Mouse (Mus musculus) embryonic facial prominence, embryonic 15.5 days (tissue): Measurements from ENCODE around the gene Smpdl3b. TPM values are rescaled to one million over a fixed set of nuclear protein-coding genes. Genes with fewer than 3 reads are reported as not detected.
"Not testable (repeated sequence)": the region's sequence is repeated elsewhere in the genome, so short reads cannot be mapped to it uniquely, and the experiment has no call there.

ENCODE experiments used
- ATAC-seq: fragments of 200-750 bp; cut with Nextera tagmentation; 2 replicates; pipeline ENCODE4 v1.8.0; 2017; ENCODE audit warnings: low read depth, moderate TSS enrichment; ENCODE audit not compliant: insufficient number of reproducible peaks, low FRiP score, low TSS enrichment
- H3K27ac ChIP-seq: fragments of 300-500 bp; sonication (generic); replicated peaks from 2 replicates; pipeline ENCODE4 v1.5.1; 2015; ENCODE audit warnings: mild to moderate bottlenecking, inconsistent platforms
- H3K27me3 ChIP-seq: fragments of 300-500 bp; sonication (generic); 2 replicates; pipeline ENCODE4 v1.6.1; 2015; ENCODE audit warnings: inconsistent platforms
- H3K36me3 ChIP-seq: fragments of 300-500 bp; sonication (generic); 2 replicates; pipeline ENCODE4 v1.6.1; 2015; ENCODE audit warnings: mild to moderate bottlenecking, inconsistent platforms
- H3K4me1 ChIP-seq: fragments of 300-500 bp; sonication (generic); 2 replicates; pipeline ENCODE4 v1.6.1; 2015; ENCODE audit warnings: inconsistent platforms
- H3K4me2 ChIP-seq: fragments of 300-500 bp; sonication (generic); replicated peaks from 2 replicates; pipeline ENCODE4 v1.6.1; 2015; ENCODE audit warnings: mild to moderate bottlenecking, inconsistent platforms
- H3K4me3 ChIP-seq: fragments of 300-500 bp; sonication (generic); replicated peaks from 2 replicates; pipeline ENCODE4 v1.5.1; 2015; ENCODE audit warnings: mild to moderate bottlenecking, inconsistent platforms
- H3K9ac ChIP-seq: fragments of 300-500 bp; sonication (generic); 2 replicates; pipeline ENCODE4 v1.6.1; 2015; ENCODE audit warnings: inconsistent platforms
- H3K9me3 ChIP-seq: fragments of 300-500 bp; sonication (generic); replicated peaks from 2 replicates; pipeline ENCODE4 v1.6.1; 2016; ENCODE audit warnings: inconsistent platforms
- WGBS: fragments of 180-500 bp; shearing (Covaris S2); methylation state at CpG from one replicate; pipeline ENCODE4 v1.1.7; 2015; 5-methylcytosine and 5-hydroxymethylcytosine counted together
- polyA plus RNA-seq: library from polyadenylated mRNA; unstranded; fragments of >200 nt; fragmentation: Nextera tagmentation; extraction: Ambion mirVana; gene quantifications from 2 replicates; pipeline ENCODE4 v1.2.1, GENCODE M21; 2015

Smpdl3b gene
- polyA plus RNA-seq, result 5.7 and 6.6 TPM in 2 replicates

DNA sequence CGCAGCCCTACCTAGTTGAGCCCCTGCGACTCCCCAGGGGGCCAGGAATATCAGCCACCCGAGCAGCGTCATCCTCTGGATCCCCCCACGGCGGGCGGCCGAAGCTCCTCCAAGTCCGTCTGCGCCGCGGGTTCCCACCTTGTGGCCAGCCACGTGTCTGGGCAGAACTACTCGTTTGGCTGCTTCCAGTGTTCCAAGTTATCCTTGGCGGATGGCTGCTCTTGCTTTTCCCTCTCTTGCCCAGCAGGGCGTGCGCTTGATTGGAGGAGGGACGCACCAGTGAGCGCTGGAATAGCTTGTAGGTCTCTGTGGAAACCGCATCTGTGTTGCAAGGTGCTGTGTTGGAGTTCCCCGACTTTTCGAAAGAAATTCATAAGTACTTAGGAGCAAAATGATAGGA lies at the start of gene Smpdl3b:
Gene Smpdl3b, minus strand, starts transcription at position 279 of the 400 bp plus-strand sequence.
- Histone ChIP-seq H3K36me3 (no peaks in the 10 kb centered on the region), H3K9me3 (no peaks in the 10 kb centered on the region), H3K27me3 (peaks cover 9% of the 10 kb centered on the region; the same call in 1 of the 2 replicates), H3K4me2 (peak within 1 kb of the TSS; percentile 92), H3K4me1 (peaks cover 11% of the 10 kb centered on the region; the same call in 1 of the 2 replicates), H3K27ac (no peak within 1 kb of the TSS), H3K9ac (peak within 1 kb of the TSS; percentile 47), H3K4me3 (peak within 1 kb of the TSS; percentile 50)
- under 1% methylated on average over 22 of the region's 22 CpGs for WGBS
- peak; percentile 75 for ATAC-seq

DNA sequence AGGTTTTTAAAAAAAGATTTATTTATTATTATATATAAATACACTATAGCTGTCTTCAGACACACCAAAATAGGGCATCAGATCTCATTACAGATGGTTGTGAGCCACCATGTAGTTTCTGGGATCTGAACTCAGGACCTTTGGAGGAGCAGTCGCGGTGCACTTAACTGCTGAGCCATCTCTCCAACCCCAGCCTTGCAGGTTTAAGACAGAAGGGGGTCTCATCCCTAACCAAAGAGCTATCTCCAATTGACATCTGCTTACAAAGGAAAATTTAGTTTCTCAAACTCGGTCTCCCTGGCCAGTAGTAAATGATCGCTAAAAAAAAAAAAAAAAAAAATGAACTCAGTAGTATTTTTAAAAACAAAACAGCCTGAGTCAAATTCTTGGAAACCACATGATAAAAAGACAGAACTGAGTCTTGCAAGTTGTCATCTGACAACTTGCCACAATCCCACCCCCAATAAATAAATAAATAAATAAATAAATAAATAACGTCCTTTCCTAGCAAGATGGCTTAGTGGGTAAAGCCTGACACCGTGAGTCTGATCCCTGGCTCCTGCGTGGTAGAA lies 49.7 kb upstream of the Smpdl3b start:
- Histone ChIP-seq H3K27ac (no peak overlapping the region), H3K36me3 (no peaks in the 10 kb centered on the region), H3K27me3 (no peaks in the 10 kb centered on the region), H3K4me3 (no peak overlapping the region), H3K9ac (no peak overlapping the region), H3K4me1 (no peaks in the 10 kb centered on the region), H3K9me3 (peaks cover 4% of the 10 kb centered on the region; the same call in 1 of the 2 replicates), H3K4me2 (no peak overlapping the region)
- no peak for ATAC-seq
- WGBS, result 80% methylated on average over 7 of the region's 7 CpGs

GRCm38 (mm10) chr4:132805599-132806197 lies 48.6 kb upstream of the Smpdl3b start:
- Histone ChIP-seq H3K36me3 (no peaks in the 10 kb centered on the region), H3K27me3 (no peaks in the 10 kb centered on the region), H3K4me3 (no peak overlapping the region), H3K4me2 (no peak overlapping the region), H3K27ac (no peak overlapping the region), H3K9me3 (peaks cover under 1% of the 10 kb centered on the region; the same call in 1 of the 2 replicates), H3K4me1 (no peaks in the 10 kb centered on the region), H3K9ac (no peak overlapping the region)
- ATAC-seq, result no peak
- 80% methylated on average over 12 of the region's 12 CpGs for WGBS

DNA sequence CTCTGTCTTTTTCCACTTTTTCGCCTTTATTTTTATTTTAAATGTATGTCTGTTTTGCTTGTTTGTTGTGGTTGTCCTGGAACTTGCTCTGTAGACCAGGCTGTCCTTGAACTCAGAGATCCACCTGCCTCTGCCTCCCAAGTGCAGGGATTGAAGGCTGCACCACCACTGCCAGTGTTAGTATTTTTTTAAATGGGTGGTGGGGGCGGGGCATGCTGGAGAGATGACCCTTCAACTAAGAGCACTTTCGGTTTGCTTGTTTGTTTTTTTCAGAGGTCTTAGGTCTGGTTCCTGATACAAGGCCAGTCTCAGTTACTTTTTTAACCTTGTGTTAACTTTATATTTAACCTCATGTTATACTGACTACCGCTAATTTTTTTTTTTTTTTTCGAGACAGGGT lies 48.1 kb upstream of the Smpdl3b start:
- Histone ChIP-seq H3K36me3 (no peaks in the 10 kb centered on the region), H3K9me3 (no peaks in the 10 kb centered on the region), H3K27ac (no peak overlapping the region), H3K9ac (no peak overlapping the region), H3K27me3 (no peaks in the 10 kb centered on the region), H3K4me1 (no peaks in the 10 kb centered on the region), H3K4me3 (no peak overlapping the region), H3K4me2 (no peak overlapping the region)
- ATAC-seq, result no peak
- 82% methylated on average over 5 of the region's 5 CpGs for WGBS

DNA sequence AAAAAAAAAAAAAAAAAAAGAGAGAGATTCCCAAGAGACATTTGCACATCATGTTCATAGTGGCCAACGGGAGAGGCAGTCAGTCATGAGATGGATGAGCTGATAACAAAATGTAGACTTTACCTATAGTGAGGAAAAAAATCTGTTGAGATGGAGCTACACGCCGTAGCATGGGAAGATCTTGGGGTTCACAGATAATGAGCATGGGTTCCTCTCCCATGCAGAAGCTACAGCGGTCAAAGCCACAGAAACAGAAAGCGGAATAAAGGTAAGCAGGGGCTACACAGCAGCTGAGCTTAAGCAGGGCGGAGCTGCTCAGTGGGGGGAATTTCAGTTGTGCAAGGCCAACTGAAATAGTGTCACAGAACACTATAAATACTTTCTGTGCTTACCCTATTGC lies 47.3 kb upstream of the Smpdl3b start:
- no peaks in the 10 kb centered on the region for H3K9me3 ChIP-seq
- H3K27me3 ChIP-seq, result no peaks in the 10 kb centered on the region
- H3K4me2 ChIP-seq, result no peak overlapping the region
- no peak overlapping the region for H3K4me3 ChIP-seq
- no peaks in the 10 kb centered on the region for H3K36me3 ChIP-seq
- no peaks in the 10 kb centered on the region for H3K4me1 ChIP-seq
- no peak overlapping the region for H3K27ac ChIP-seq
- ATAC-seq, result no peak
- no peak overlapping the region for H3K9ac ChIP-seq
- WGBS, result 85% methylated on average over 6 of the region's 6 CpGs

DNA sequence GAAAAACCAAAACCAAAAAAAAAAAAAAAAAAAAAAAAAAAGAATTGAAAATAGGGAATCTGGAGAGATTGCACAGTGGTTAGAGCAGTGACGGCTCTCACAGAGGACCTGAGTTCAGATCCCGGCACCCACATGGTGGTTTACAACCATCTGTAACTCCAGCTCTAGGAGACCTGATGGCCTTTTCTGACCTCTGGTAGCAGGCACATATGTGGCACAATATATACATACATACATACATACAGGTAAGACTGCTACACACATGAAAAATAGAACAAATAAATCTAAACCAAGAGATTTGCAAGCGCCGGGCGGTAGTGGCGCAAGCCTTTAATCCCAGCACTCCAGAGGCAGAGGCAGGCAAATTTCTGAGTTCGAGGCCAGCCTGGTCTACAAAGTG lies 46.8 kb upstream of the Smpdl3b start:
- H3K4me2 ChIP-seq, result no peak overlapping the region
- 98% methylated on average over 7 of the region's 7 CpGs for WGBS
- ATAC-seq, result no peak
- no peak overlapping the region for H3K9ac ChIP-seq
- H3K9me3 ChIP-seq, result no peaks in the 10 kb centered on the region
- no peaks in the 10 kb centered on the region for H3K36me3 ChIP-seq
- no peaks in the 10 kb centered on the region for H3K27me3 ChIP-seq
- no peaks in the 10 kb centered on the region for H3K4me1 ChIP-seq
- no peak overlapping the region for H3K4me3 ChIP-seq
- no peak overlapping the region for H3K27ac ChIP-seq

GRCm38 (mm10) chr4:132803212-132803611 lies 46.2 kb upstream of the Smpdl3b start:
- Histone ChIP-seq H3K36me3 (no peaks in the 10 kb centered on the region), H3K4me1 (no peaks in the 10 kb centered on the region), H3K9ac (no peak overlapping the region), H3K9me3 (no peaks in the 10 kb centered on the region), H3K27me3 (no peaks in the 10 kb centered on the region), H3K27ac (no peak overlapping the region), H3K4me2 (no peak overlapping the region), H3K4me3 (no peak overlapping the region)
- 91% methylated on average over 5 of the region's 5 CpGs for WGBS
- no peak for ATAC-seq

DNA sequence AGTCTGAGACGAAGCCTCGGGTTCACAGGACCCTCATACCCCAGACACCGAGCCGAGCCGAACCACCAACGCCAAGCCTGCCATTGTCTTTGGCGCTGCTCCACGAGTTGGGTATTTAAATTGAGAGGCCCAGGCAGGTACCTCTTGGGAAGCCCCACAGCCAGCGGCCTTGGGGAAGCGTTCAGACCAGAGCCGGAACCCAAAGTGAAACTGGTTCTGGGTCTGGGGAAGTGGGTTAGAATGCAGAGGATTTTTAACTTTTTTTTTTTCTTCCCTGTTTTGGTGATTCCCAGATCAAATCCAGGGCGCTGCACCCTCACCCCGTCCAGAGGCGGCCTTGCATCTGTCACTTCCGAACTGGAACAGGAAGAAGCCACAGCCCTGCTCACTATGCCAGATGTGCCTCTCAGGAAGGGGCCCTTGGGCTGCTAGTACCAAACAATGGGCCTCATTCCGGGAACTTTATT lies 45.2 kb upstream of the Smpdl3b start:
- 66% methylated on average over 16 of the region's 16 CpGs for WGBS
- no peaks in the 10 kb centered on the region for H3K4me1 ChIP-seq
- no peaks in the 10 kb centered on the region for H3K9me3 ChIP-seq
- H3K36me3 ChIP-seq, result no peaks in the 10 kb centered on the region
- H3K4me3 ChIP-seq, result no peak overlapping the region
- no peak overlapping the region for H3K9ac ChIP-seq
- no peak overlapping the region for H3K27ac ChIP-seq
- no peaks in the 10 kb centered on the region for H3K27me3 ChIP-seq
- no peak overlapping the region for H3K4me2 ChIP-seq
- ATAC-seq, result no peak

DNA sequence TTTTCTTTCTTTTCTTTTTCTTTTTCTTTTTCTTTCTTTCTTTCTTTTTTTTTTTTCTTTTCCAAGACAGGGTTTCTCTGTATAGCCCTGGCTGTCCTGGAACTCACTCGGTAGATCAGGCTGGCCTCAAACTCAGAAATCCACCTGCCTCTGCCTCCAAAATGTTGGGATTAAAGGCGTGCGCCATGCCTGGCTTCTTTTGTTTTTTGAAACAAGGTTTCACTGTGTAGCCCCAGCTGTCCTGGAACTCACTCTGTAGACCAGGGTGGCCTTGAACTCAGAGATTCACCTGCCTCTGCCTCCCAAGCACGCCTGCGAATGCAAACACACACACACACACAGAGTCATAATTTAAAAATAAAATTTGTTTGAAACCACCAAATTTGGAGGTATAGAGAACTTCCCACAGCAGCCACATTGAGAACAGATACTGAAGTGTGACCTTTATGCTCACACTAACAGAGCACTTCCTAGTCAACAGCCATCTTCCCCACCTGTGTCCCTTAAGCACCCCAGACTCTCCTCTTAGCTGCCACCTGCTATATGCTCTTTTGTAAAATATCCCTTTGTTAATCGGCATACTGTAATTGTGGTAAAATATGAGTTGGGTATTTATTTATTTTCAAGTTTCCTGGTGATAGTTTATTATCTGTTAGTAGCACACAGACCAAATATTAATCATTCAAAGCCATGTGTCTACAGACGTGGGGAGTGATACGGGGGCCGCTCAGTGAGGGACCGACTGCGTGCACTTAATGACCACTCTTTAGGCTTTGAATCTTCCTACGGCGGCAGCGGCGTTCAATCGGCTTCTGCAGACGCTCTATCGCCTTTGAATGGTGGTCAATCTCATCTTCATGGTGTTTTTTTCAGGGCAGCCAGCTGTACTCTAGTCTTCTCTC lies 44.4 kb upstream of the Smpdl3b start:
- H3K27ac ChIP-seq, result no peak overlapping the region
- H3K9me3 ChIP-seq, result no peaks in the 10 kb centered on the region
- 88% methylated on average over 18 of the region's 18 CpGs for WGBS
- no peak overlapping the region for H3K4me2 ChIP-seq
- no peaks in the 10 kb centered on the region for H3K36me3 ChIP-seq
- H3K9ac ChIP-seq, result no peak overlapping the region
- peaks cover 3% of the 10 kb centered on the region; the same call in 1 of the 2 replicates for H3K27me3 ChIP-seq
- ATAC-seq, result no peak
- no peaks in the 10 kb centered on the region; the same call in 1 of the 2 replicates for H3K4me1 ChIP-seq
- H3K4me3 ChIP-seq, result no peak overlapping the region

GRCm38 (mm10) chr4:132799845-132800244 lies 42.8 kb upstream of the Smpdl3b start:
- ATAC-seq, result no peak
- Histone ChIP-seq H3K4me3 (no peak overlapping the region), H3K36me3 (no peaks in the 10 kb centered on the region), H3K27me3 (peaks cover 17% of the 10 kb centered on the region), H3K9me3 (no peaks in the 10 kb centered on the region), H3K4me1 (peaks cover 5% of the 10 kb centered on the region; the same call in 1 of the 2 replicates), H3K4me2 (no peak overlapping the region), H3K27ac (no peak overlapping the region), H3K9ac (no peak overlapping the region)
- 83% methylated on average over 4 of the region's 4 CpGs for WGBS

- not testable (repeated sequence) for ATAC-seq, H3K27ac ChIP-seq, H3K4me1 ChIP-seq, H3K36me3 ChIP-seq, H3K4me2 ChIP-seq, H3K4me3 ChIP-seq, H3K9ac ChIP-seq, H3K9me3 ChIP-seq
- 81% methylated on average over 3 of the region's 3 CpGs for WGBS
- H3K27me3 ChIP-seq, result peaks cover 21% of the 10 kb centered on the region
Measured at GRCm38 (mm10) chr4:132798666-132799065, 41.6 kb upstream of the Smpdl3b start.
